Mouse (Mus musculus) intestine, embryonic 16.5 days (tissue): ENCODE results near the gene Plxdc1. TPM values are rescaled to one million over a fixed set of nuclear protein-coding genes. Genes with fewer than 3 reads are reported as not detected.

Source experiments
- ATAC-seq: fragments of 200-750 bp; cut with Nextera tagmentation; 2 replicates; pipeline ENCODE4 v1.8.0; 2017; ENCODE audit warnings: moderate TSS enrichment, moderate library complexity
- H3K27ac ChIP-seq: fragments of 300-500 bp; sonication (generic); 2 replicates; pipeline ENCODE4 v1.5.1; 2014; ENCODE audit warnings: mild to moderate bottlenecking, low read length
- H3K27me3 ChIP-seq: fragments of 300-500 bp; sonication (generic); replicated peaks from 2 replicates; pipeline ENCODE4 v1.6.1; 2014; ENCODE audit warnings: low read length, control low read depth, mixed read lengths; ENCODE audit not compliant: control insufficient read depth, insufficient read depth
- H3K36me3 ChIP-seq: fragments of 300-500 bp; sonication (generic); 2 replicates; pipeline ENCODE4 v1.6.1; 2014; ENCODE audit warnings: low read length, control low read depth; ENCODE audit not compliant: control insufficient read depth, insufficient read depth
- H3K4me1 ChIP-seq: fragments of 300-500 bp; sonication (generic); 2 replicates; pipeline ENCODE4 v1.6.1; 2014; ENCODE audit warnings: low read length, control low read depth, mixed read lengths; ENCODE audit not compliant: control insufficient read depth, insufficient read depth
- H3K4me2 ChIP-seq: fragments of 300-500 bp; sonication (generic); 2 replicates; pipeline ENCODE4 v1.6.1; 2014; ENCODE audit warnings: low read depth, low read length, control low read depth
- H3K4me3 ChIP-seq: fragments of 300-500 bp; sonication (generic); 2 replicates; pipeline ENCODE4 v1.5.1; 2014; ENCODE audit warnings: mild to moderate bottlenecking, low read length
- H3K9ac ChIP-seq: fragments of 300-500 bp; sonication (generic); 2 replicates; pipeline ENCODE4 v1.6.1; 2014; ENCODE audit warnings: low read depth, low read length
- H3K9me3 ChIP-seq: fragments of 300-500 bp; sonication (generic); 2 replicates; pipeline ENCODE4 v1.6.1; 2016; ENCODE audit warnings: low read length, control low read depth; ENCODE audit not compliant: control insufficient read depth
- WGBS: fragments of 180-500 bp; shearing (Covaris S2); extraction: QIAGEN DNeasy Blood & Tissue Kit; methylation state at CpG from one replicate; pipeline ENCODE4 v1.1.7; 2014; 5-methylcytosine and 5-hydroxymethylcytosine counted together
- polyA plus RNA-seq: library from polyadenylated mRNA; unstranded; fragments of >200 nt; fragmentation: Nextera tagmentation; extraction: Ambion mirVana; gene quantifications from 2 replicates; pipeline ENCODE4 v1.2.1, GENCODE M21; 2015

Gene Plxdc1
- polyA plus RNA-seq, 1 experiment from 2014 or later, result 0.65 TPM

- no peak for ATAC-seq
- Histone ChIP-seq H3K4me2 (peak overlapping the region; percentile 76), H3K4me3 (peak overlapping the region; percentile 100), H3K4me1 (peaks cover 19% of the 10 kb centered on the region), H3K9me3 (no peaks in the 10 kb centered on the region), H3K27me3 (no peaks in the 10 kb centered on the region), H3K9ac (peak overlapping the region; percentile 100), H3K27ac (peak overlapping the region; percentile 82), H3K36me3 (peaks cover 9% of the 10 kb centered on the region)
- 4% methylated on average over 15 of the region's 15 CpGs for WGBS
Observed at GRCm38 (mm10) chr11:98026248-98026569, 40.0 kb upstream of the Plxdc1 start.

- Histone ChIP-seq H3K4me1 (peaks cover 25% of the 10 kb centered on the region), H3K4me2 (no peak overlapping the region), H3K27ac (no peak overlapping the region), H3K9ac (no peak overlapping the region), H3K4me3 (no peak overlapping the region), H3K27me3 (no peaks in the 10 kb centered on the region), H3K9me3 (no peaks in the 10 kb centered on the region), H3K36me3 (peaks cover 6% of the 10 kb centered on the region)
- 89% methylated on average over 3 of the region's 3 CpGs for WGBS
- ATAC-seq, result no peak
Observed at GRCm38 (mm10) chr11:98024516-98024915, 38.3 kb upstream of the Plxdc1 start.

- peak; percentile 43 for ATAC-seq
- Histone ChIP-seq H3K27me3 (no peaks in the 10 kb centered on the region), H3K9ac (peak within 1 kb of the TSS; percentile 83), H3K4me1 (peaks cover 21% of the 10 kb centered on the region), H3K36me3 (no peaks in the 10 kb centered on the region), H3K4me3 (peak within 1 kb of the TSS; percentile 78), H3K9me3 (no peaks in the 10 kb centered on the region), H3K4me2 (peak within 1 kb of the TSS; percentile 94), H3K27ac (peak within 1 kb of the TSS; percentile 75)
- WGBS, result 2% methylated on average over 48 of the region's 52 CpGs
Observed at GRCm38 (mm10) chr11:98022555-98023371, 36.5 kb upstream of the Plxdc1 start, which contains the start of gene Cacnb1. Gene Cacnb1 (minus strand): TSS chr11:98023034.

- 2% methylated on average over 17 of the region's 23 CpGs for WGBS
- H3K9me3 ChIP-seq, result no peaks in the 10 kb centered on the region
- no peaks in the 10 kb centered on the region for H3K27me3 ChIP-seq
- H3K36me3 ChIP-seq, result no peaks in the 10 kb centered on the region
- peaks cover 21% of the 10 kb centered on the region for H3K4me1 ChIP-seq
- ATAC-seq, result peak; percentile 27
- H3K27ac ChIP-seq, result peak overlapping the region; percentile 75
- peak overlapping the region; percentile 78 for H3K4me3 ChIP-seq
- H3K4me2 ChIP-seq, result peak overlapping the region; percentile 94
- H3K9ac ChIP-seq, result peak overlapping the region; percentile 83
Observed at GRCm38 (mm10) chr11:98022253-98022554, 36.0 kb upstream of the Plxdc1 start.

- H3K9me3 ChIP-seq, result no peaks in the 10 kb centered on the region
- H3K4me1 ChIP-seq, result peaks cover 21% of the 10 kb centered on the region
- no peaks in the 10 kb centered on the region for H3K36me3 ChIP-seq
- no peaks in the 10 kb centered on the region for H3K27me3 ChIP-seq
- peak; percentile 14; the same call in 1 of the 2 replicates for ATAC-seq
- WGBS, result 4% methylated on average over 31 of the region's 34 CpGs
- H3K27ac ChIP-seq, result peak overlapping the region; percentile 75; the same call in 1 of the 2 replicates
- peak overlapping the region; percentile 83 for H3K9ac ChIP-seq
- peak overlapping the region; percentile 78 for H3K4me3 ChIP-seq
- peak overlapping the region; percentile 94 for H3K4me2 ChIP-seq
Observed at GRCm38 (mm10) chr11:98021565-98022252, 35.5 kb upstream of the Plxdc1 start.

DNA sequence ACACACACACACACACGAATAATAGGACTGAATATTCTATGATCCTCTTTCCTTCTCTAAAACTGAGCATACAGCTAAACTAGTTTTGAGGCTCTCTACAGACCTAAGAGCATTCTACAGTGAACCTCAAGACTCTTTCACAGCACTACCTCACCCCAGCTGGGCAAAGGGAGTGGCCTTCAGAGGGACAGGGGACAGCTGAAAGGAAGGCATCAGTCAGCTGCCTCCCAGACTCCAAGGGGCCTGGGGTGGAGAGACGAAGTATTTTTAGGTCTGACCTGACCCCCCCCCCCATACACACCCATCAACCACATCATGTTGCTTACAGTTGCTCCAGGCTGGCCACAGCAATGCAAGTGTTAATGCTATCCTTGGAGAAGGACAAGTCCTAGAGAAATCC lies 34.9 kb upstream of the Plxdc1 start:
- peak overlapping the region; percentile 94 for H3K4me2 ChIP-seq
- no peaks in the 10 kb centered on the region for H3K36me3 ChIP-seq
- no peak overlapping the region for H3K27ac ChIP-seq
- peak overlapping the region; percentile 83; the same call in 1 of the 2 replicates for H3K9ac ChIP-seq
- peak overlapping the region; percentile 78 for H3K4me3 ChIP-seq
- no peak for ATAC-seq
- WGBS, result 50% methylated on average over 2 of the region's 2 CpGs
- no peaks in the 10 kb centered on the region for H3K27me3 ChIP-seq
- no peaks in the 10 kb centered on the region for H3K9me3 ChIP-seq
- H3K4me1 ChIP-seq, result peaks cover 20% of the 10 kb centered on the region

DNA sequence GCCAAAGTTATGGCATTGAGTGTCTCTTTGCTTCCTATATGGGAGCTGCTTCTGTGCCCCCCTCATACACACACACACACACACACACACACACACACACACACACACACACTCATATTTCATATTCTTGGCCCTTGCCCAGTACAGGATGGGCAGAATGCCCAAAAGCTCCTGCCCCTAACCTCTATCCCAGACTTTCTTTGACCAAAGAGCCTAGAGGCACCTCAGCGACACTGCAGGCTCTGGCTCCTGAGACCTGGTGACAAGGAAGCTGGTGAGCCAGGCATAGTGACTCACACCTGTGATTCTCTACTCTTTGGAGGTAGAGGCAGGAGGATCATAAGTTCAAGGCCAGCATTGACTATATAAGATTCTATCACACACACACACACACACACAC lies 34.5 kb upstream of the Plxdc1 start:
- H3K4me1 ChIP-seq, result peaks cover 16% of the 10 kb centered on the region
- no peaks in the 10 kb centered on the region for H3K27me3 ChIP-seq
- WGBS, result 86% methylated on average over 1 of the region's 1 CpGs
- no peak overlapping the region for H3K4me2 ChIP-seq
- H3K9ac ChIP-seq, result no peak overlapping the region
- H3K27ac ChIP-seq, result no peak overlapping the region
- no peaks in the 10 kb centered on the region for H3K36me3 ChIP-seq
- no peak for ATAC-seq
- no peak overlapping the region for H3K4me3 ChIP-seq
- H3K9me3 ChIP-seq, result no peaks in the 10 kb centered on the region

DNA sequence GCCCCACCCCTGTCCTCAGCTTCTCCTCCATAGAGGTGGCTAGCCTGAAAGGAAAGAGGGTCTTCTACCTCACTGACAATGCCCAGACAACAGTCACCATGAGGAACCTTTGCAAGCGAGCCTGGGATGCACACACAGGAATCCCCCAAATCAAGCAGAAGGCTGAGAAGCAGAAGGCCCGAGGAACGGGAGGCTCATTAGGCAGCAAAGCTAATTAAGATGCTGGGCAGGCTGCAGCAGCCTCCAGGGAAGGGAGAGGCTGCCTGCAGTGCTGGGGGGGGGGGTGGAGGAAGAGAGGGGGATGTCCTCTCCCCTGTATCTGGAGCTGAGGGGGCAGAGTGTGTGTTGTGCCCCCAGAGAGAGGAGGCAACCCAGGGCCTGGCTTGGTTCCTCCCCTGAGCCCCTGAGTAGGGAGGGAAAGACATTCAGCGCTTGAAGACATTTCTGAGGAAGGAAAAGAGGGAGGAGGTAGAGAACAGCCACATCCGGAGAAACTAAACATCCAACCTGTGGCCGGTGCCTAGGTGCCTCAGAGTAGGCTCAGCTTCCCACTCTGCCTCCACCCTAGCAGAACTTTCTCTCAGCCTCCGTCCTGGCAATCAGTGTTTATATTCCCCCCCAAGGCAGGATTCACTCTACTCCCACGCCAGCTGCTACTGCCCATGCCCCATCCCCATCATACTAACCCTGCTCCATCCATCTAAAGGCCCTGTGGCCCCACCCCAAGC lies 33.8 kb upstream of the Plxdc1 start:
- Histone ChIP-seq H3K27ac (no peak overlapping the region), H3K4me1 (peaks cover 16% of the 10 kb centered on the region), H3K4me2 (0 out of 2 replicates have a peak overlapping the region, but pooled peaks have one; percentile 19), H3K9ac (peak overlapping the region; percentile 19; the same call in 1 of the 2 replicates), H3K4me3 (no peak overlapping the region), H3K9me3 (no peaks in the 10 kb centered on the region), H3K36me3 (no peaks in the 10 kb centered on the region), H3K27me3 (no peaks in the 10 kb centered on the region)
- ATAC-seq, result no peak
- 36% methylated on average over 8 of the region's 8 CpGs for WGBS
